Mouse (Mus musculus): Measurements from ENCODE around the gene Rcc1l. TPM values are rescaled to one million over a fixed set of nuclear protein-coding genes. Genes with fewer than 3 reads are reported as not detected.
A peak's percentile ranks its signal among the peaks of the same experiment; 100 is the strongest.

The Rcc1l gene
- polyA plus RNA-seq, 1 experiment: 14.0 TPM

DNA sequence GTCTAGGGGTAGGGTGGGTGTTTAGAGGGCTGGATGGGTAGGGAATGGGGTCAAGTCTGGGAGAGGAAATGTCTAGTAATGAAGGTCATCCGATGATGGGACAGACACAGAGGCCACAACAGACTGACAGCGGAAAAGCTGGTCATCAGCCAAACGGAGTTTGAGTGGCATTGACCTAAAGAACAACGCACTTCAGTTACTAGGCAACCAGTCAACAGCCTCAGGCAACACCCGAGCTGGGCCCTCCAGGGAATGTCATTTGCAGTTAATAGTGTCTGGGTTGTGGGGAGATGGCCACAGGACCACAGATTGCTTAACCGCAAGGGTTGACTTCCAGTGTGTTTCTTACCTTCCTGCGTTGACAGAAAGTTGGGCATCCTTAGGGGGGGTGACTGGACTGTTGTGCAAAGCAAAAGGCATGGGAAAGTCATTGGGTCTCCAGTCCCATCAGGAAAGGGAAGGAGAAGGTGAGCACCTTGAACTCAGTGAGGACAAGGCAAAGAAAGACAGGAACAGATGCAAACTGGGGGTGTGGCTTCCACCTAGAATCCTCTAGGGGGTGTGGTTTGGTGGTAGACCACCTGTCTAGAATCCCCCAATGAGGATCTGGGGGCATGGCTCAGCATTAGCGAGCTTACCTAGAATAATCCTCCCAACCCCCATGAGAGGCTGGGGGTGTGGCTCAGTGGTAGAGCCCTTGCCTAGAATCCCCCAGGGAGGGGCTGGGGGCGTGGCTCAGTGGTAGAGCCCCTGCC is 55.3 kb downstream of the Rcc1l start:
- WGBS: 38% methylated on average over 9 of the region's 9 CpGs
- no peak for DNase-seq (ENCODE audit: low read depth, low spot score)

- no peak for DNase-seq (ENCODE audit: low read depth, low spot score)
- 89% methylated on average over 3 of the region's 3 CpGs for WGBS
Observed at GRCm38 (mm10) chr5:134120135-134120534, 56.4 kb downstream of the Rcc1l start.

DNA sequence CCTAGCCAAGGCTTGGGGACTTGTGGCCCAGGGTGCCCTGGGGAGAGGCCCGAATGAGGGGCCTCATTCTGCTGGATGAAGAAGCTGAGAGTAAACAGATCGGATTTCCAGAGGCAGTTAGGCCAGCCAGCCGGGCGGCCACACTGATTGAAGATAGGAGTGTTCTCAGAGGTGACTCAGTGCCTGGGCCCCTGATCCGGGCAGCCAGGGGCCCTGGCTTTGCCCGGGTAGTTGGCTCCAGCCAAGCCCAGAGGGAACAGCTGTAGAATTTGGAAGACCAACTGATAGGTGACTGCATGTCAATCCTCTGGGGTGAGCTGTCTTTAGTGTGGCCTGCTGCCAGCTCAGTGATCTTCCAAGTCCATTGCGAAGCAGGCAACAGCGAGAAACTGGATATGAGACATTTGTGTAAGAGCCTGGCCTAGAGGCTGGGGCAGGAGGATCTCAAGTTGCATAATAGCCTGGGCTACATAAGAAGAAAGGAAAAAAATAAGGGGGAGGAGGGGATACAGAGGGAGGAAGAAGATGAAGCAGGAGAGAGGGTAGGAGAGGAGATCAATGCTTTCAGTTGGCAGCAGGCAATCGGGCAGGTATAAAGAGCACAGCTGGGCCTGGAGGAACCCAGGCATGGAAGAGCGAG is 57.0 kb downstream of the Rcc1l start:
- no peak for DNase-seq (ENCODE audit: low read depth, low spot score)
- 45% methylated on average over 10 of the region's 10 CpGs for WGBS

DNA sequence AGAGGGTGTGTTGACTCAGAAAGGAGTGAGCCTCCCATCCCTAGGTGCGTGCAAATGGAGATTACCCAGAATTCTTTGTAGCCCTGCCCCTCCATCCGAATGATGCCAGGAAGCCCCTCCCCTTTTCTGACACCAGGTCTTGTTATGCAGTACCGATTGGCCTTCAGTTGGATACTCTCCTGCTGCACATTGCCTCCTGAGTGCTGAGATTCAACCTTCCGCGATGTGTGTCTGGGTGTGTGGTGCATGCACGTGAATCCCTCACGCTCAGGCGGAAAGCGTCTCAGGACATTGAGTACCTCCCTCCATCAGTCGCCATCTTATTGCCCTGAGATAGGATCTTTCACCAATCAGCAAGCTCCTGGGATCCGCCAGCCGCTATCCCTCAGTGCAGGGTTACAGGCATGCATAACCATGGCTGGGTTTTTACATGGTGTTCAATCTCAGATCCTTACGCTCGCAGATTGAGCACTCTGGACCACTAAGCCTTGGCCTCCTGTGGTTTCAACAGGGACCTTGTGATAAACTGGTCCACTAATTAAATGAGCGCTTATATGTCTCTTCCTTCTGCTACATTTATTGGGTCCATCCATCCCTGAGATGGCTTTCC is 57.7 kb downstream of the Rcc1l start:
- no peak for DNase-seq (ENCODE audit: low read depth, low spot score)
- WGBS: 86% methylated on average over 15 of the region's 15 CpGs

DNA sequence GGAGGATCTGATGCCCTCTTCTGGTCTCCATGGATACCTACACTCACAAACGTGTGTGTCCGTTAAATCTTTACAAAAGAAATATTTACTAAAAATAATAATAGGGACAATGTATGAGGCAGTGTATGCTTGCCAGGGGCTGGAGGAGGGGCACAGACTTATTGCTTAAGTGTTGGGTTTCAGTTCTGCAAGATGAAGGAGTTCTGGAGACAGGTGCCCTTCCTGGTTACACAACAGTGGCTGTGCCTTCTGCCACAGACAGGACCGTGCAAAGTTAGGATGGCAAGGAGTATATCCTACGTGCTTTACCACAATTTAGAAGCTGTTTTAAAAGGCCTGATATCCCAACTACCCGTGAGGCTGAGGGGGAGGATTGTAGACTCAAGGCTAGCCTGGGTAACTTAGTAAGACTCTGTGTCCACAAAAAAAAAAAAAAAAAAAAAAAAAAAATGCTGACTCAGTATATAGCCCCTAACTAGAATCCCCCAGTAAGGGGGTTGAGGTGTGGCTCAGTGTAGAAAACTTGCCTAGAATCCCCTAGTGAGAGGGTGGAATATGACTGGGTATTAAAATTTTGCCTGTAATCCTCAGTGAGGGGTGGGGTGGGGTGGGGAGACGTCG is 60.8 kb downstream of the Rcc1l start:
- WGBS: 83% methylated on average over 7 of the region's 7 CpGs
- no peak for DNase-seq (ENCODE audit: low read depth, low spot score)

GRCm38 (mm10) chr5:134114981-134115380 is 61.6 kb downstream of the Rcc1l start:
- no peak for DNase-seq (ENCODE audit: low read depth, low spot score)
- 65% methylated on average over 5 of the region's 5 CpGs for WGBS

DNA sequence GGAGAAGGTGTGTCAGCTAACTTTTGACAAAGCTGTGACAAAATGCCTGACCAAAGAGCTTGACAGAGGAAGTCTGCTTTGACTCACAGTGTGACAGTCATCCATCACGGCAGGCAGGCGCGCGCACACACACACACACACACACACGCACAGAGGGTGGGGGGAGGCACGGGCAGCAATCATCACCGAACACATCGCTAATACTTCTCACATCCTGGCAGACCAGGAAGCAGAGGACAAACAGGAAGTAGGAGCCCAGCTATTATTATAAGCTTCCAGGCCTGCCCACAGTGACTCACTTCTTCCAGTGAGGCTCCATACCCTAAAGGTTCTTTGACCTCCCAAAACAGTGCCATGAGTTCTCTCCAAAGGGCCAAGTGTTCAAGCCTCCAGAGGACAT is 70.7 kb downstream of the Rcc1l start:
- WGBS: 72% methylated on average over 8 of the region's 8 CpGs
- no peak for DNase-seq (ENCODE audit: low read depth, low spot score)

- no peak for DNase-seq (ENCODE audit: low read depth, low spot score)
- 76% methylated on average over 6 of the region's 6 CpGs for WGBS
Observed at GRCm38 (mm10) chr5:134102720-134103119, 73.9 kb downstream of the Rcc1l start.

GRCm38 (mm10) chr5:134101883-134102282 is 74.7 kb downstream of the Rcc1l start:
- 11% methylated on average over 5 of the region's 5 CpGs for WGBS
- DNase-seq (ENCODE audit: low read depth, low spot score): peak; percentile 28

DNA sequence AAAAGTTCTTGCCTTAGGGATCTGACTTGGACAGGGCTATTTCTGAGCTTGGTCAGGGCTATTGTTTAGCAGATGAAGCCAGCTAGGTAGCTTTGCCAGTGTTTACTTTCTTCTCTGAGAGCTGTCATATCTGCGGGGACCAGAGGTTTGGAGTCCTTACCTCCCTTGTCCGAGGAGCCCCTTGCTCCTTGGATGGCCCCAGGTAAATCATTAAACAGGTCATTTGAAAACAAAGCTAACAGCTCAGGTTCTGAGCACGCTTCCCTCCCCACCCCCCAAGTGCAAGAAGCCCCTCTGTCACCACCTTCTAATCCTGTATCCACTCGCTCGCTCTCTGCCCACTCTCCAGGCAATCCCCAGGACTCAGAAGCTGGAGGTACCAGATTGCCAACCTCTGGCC is 75.3 kb downstream of the Rcc1l start:
- WGBS: 59% methylated on average over 5 of the region's 5 CpGs
- no peak for DNase-seq (ENCODE audit: low read depth, low spot score)

- no peak for DNase-seq (ENCODE audit: low read depth, low spot score)
- WGBS: 9% methylated on average over 17 of the region's 17 CpGs
Observed at GRCm38 (mm10) chr5:134100232-134100771, 76.3 kb downstream of the Rcc1l start.

GRCm38 (mm10) chr5:134099496-134100211 is 76.9 kb downstream of the Rcc1l start, which contains the start of gene Castor2:
Gene Castor2 (plus strand): TSS chr5:134099711.
- WGBS: under 1% methylated on average over 57 of the region's 58 CpGs
- peak; percentile 19 for DNase-seq (ENCODE audit: low read depth, low spot score)

- WGBS: 2% methylated on average over 17 of the region's 17 CpGs
- no peak for DNase-seq (ENCODE audit: low read depth, low spot score)
Observed at GRCm38 (mm10) chr5:134098976-134099375, 77.6 kb downstream of the Rcc1l start.

GRCm38 (mm10) chr5:134098341-134098902 is 78.2 kb downstream of the Rcc1l start:
- no peak for DNase-seq (ENCODE audit: low read depth, low spot score)
- 63% methylated on average over 13 of the region's 13 CpGs for WGBS

Other genes starting within 250 kb of the Rcc1l start
- gene Castor2, start 77.1 kb downstream of the Rcc1l start, polyA plus RNA-seq (2012; rRNA removed): 7.3 and 8.6 TPM in 2 replicates
- gene Gtf2ird2, start 7.2 kb upstream of the Rcc1l start, polyA plus RNA-seq (2012; rRNA removed): 4.8 and 5.2 TPM in 2 replicates
- 13.5 and 14.9 TPM in 2 replicates for gene Ncf1, start 52.9 kb upstream of the Rcc1l start, polyA plus RNA-seq (2012; rRNA removed)
- 29.3 and 30.0 TPM in 2 replicates for gene Gtf2i, start 138.0 kb upstream of the Rcc1l start, polyA plus RNA-seq (2012; rRNA removed)